Mouse (Mus musculus) forelimb bud, embryonic 11.5 days (tissue): ENCODE measurements at regions not wholly inside any gene's neighbourhood (a gene's known extent, or its start where the extent isn't known, plus 50 kb on each side); places are given as distances from the start of the nearest gene placed in this dataset.
A peak's percentile ranks its signal among the peaks of the same experiment; 100 is the strongest.

Source experiments
- DNase-seq: peaks from one replicate; pipeline ENCODE4 v3.0.0-alpha.2; 2012; ENCODE audit warnings: low read depth, low spot score

- DNase-seq = no peak
Measured at GRCm38 (mm10) chr6:67151515-67151914, 86.5 kb upstream of the Serbp1 start.

GRCm38 (mm10) chr6:67149425-67149824 is 88.6 kb upstream of the Serbp1 start:
- no peak for DNase-seq

GRCm38 (mm10) chr6:67146708-67147107 is 91.3 kb upstream of the Serbp1 start:
- no peak for DNase-seq

- DNase-seq = no peak
Measured at GRCm38 (mm10) chr6:67145969-67146368, 92.0 kb upstream of the Serbp1 start.

- no peak for DNase-seq
Measured at GRCm38 (mm10) chr6:67144946-67145716, 92.8 kb upstream of the Serbp1 start.

GRCm38 (mm10) chr6:67142179-67142578 is 95.8 kb upstream of the Serbp1 start:
- DNase-seq = no peak

GRCm38 (mm10) chr6:67140645-67141250 is 97.2 kb upstream of the Serbp1 start:
- no peak for DNase-seq

GRCm38 (mm10) chr6:67139012-67139375 is 99.0 kb upstream of the Serbp1 start:
- no peak for DNase-seq

- DNase-seq = no peak
Measured at GRCm38 (mm10) chr6:67138302-67139011, 99.5 kb upstream of the Serbp1 start.

GRCm38 (mm10) chr6:67137482-67137881 is 100.2 kb upstream of the Gadd45a start:
- no peak for DNase-seq

GRCm38 (mm10) chr6:67134915-67135314 is 97.7 kb upstream of the Gadd45a start:
- peak; percentile 51 for DNase-seq

- no peak for DNase-seq
Measured at GRCm38 (mm10) chr6:67130540-67131301, 93.5 kb upstream of the Gadd45a start.

- DNase-seq = no peak
Measured at GRCm38 (mm10) chr6:67129626-67130025, 92.4 kb upstream of the Gadd45a start.

- no peak for DNase-seq
Measured at GRCm38 (mm10) chr6:67128503-67129463, 91.5 kb upstream of the Gadd45a start.

- DNase-seq = no peak
Measured at GRCm38 (mm10) chr6:67127727-67128126, 90.5 kb upstream of the Gadd45a start.

GRCm38 (mm10) chr6:67125715-67126312 is 88.6 kb upstream of the Gadd45a start:
- no peak for DNase-seq

GRCm38 (mm10) chr6:67124089-67124488 is 86.8 kb upstream of the Gadd45a start:
- DNase-seq = no peak

- no peak for DNase-seq
Measured at GRCm38 (mm10) chr6:67123071-67123470, 85.8 kb upstream of the Gadd45a start.

- no peak for DNase-seq
Measured at GRCm38 (mm10) chr6:67116306-67116705, 79.0 kb upstream of the Gadd45a start.
